Mouse (Mus musculus): ENCODE results near the gene Ccdc42. TPM values are rescaled to one million over a fixed set of nuclear protein-coding genes. Genes with fewer than 3 reads are reported as not detected.

Gene Ccdc42
- polyA plus RNA-seq, 1 experiment from 2014 or later: 0.66 TPM

- H3K27ac ChIP-seq: no peak overlapping the region
- no peak for ATAC-seq (ENCODE audit: borderline replicate concordance, extremely low read depth, low FRiP score, low TSS enrichment)
- WGBS: 72% methylated on average over 11 of the region's 11 CpGs
Observed at GRCm38 (mm10) chr11:68561957-68562950, 24.6 kb upstream of the Ccdc42 start.

GRCm38 (mm10) chr11:68564356-68565031, 22.3 kb upstream of the Ccdc42 start:
- no peak overlapping the region for H3K27ac ChIP-seq
- H3K9me3 ChIP-seq: no peaks in the 10 kb centered on the region
- no peak overlapping the region for H3K9ac ChIP-seq
- H3K4me3 ChIP-seq: no peak overlapping the region
- no peak for ATAC-seq (ENCODE audit: borderline replicate concordance, extremely low read depth, low FRiP score, low TSS enrichment)
- H3K4me2 ChIP-seq: no peak overlapping the region
- H3K27me3 ChIP-seq: no peaks in the 10 kb centered on the region
- 60% methylated on average over 13 of the region's 13 CpGs for WGBS
- H3K36me3 ChIP-seq: no peaks in the 10 kb centered on the region
- H3K4me1 ChIP-seq: peaks cover 4% of the 10 kb centered on the region; the same call in 1 of the 2 replicates

More at GRCm38 (mm10) chr11:68561957-68562950, 24.6 kb upstream of the Ccdc42 start:
- no peak overlapping the region for H3K4me3 ChIP-seq
- no peaks in the 10 kb centered on the region for H3K9me3 ChIP-seq
- no peak overlapping the region for H3K4me2 ChIP-seq
- no peak overlapping the region for H3K9ac ChIP-seq
- no peaks in the 10 kb centered on the region for H3K36me3 ChIP-seq
- H3K27me3 ChIP-seq: no peaks in the 10 kb centered on the region
- H3K4me1 ChIP-seq: peaks cover 4% of the 10 kb centered on the region; the same call in 1 of the 2 replicates

- Histone ChIP-seq H3K27me3 (no peaks in the 10 kb centered on the region), H3K9me3 (no peaks in the 10 kb centered on the region), H3K4me2 (no peak overlapping the region), H3K9ac (no peak overlapping the region), H3K4me1 (peaks cover 4% of the 10 kb centered on the region; the same call in 1 of the 2 replicates), H3K36me3 (no peaks in the 10 kb centered on the region), H3K27ac (no peak overlapping the region), H3K4me3 (no peak overlapping the region)
- WGBS: 77% methylated on average over 3 of the region's 3 CpGs
- ATAC-seq (ENCODE audit: borderline replicate concordance, extremely low read depth, low FRiP score, low TSS enrichment): no peak
Observed at GRCm38 (mm10) chr11:68565032-68565429, 21.8 kb upstream of the Ccdc42 start.

DNA sequence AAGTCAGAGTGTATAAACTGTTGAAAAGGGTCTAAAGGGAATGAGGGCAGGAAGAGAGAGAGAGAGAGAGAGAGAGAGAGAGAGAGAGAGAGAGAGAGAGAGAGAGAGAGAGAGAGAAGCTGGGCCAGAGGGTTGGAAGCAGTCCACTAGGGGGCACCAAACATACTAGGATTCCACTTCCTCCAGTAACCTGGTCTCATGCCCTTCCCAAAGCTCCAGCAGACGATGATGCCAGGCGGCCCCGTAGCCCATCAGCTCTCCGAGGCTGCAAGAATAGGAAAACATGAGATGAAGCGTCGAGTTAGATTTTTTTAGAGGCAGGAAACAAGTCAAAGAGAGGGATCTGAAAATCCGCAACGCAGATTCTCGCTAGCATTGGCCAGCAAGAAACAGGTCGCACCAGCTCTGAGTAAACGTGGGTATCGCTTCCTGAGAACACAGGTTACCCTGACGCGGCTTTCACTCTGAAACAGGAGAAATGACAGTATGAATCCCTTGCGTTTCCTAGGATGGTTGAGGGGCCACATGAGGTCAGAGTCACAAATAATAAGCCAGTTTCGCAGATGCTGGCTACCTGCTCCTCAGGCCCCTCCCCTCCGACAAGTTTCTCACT, 20.3 kb upstream of the Ccdc42 start:
- Histone ChIP-seq H3K4me3 (peak overlapping the region; percentile 38), H3K4me2 (peak overlapping the region; percentile 73), H3K9ac (no peak overlapping the region), H3K4me1 (peaks cover 11% of the 10 kb centered on the region), H3K9me3 (no peaks in the 10 kb centered on the region), H3K36me3 (no peaks in the 10 kb centered on the region), H3K27me3 (no peaks in the 10 kb centered on the region), H3K27ac (no peak overlapping the region)
- WGBS: 18% methylated on average over 17 of the region's 17 CpGs
- peak; percentile 57; the same call in 1 of the 2 replicates for ATAC-seq (ENCODE audit: borderline replicate concordance, extremely low read depth, low FRiP score, low TSS enrichment)

DNA sequence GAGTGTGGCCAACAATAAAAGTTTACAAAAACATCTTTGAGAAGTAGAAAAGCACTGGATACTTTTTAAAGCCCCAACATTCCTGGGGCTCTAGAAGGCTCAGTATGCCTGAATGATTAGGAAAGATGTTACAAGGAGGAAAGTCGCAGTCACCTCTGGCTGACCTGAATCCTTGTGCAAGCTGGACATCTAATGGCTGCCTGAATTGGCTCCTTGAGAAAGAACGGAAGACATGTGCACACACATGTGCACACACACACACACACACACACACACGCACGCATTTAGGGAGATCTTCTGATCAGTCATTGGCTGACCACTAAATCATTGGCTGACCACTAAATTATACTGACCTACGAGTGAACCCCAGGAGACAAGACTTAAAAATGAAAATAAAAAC, 16.0 kb upstream of the Ccdc42 start:
- no peak overlapping the region for H3K27ac ChIP-seq
- H3K4me3 ChIP-seq: no peak overlapping the region
- no peak overlapping the region for H3K9ac ChIP-seq
- 65% methylated on average over 5 of the region's 5 CpGs for WGBS
- H3K4me2 ChIP-seq: no peak overlapping the region
- H3K9me3 ChIP-seq: no peaks in the 10 kb centered on the region
- no peaks in the 10 kb centered on the region for H3K27me3 ChIP-seq
- peaks cover 11% of the 10 kb centered on the region for H3K4me1 ChIP-seq
- ATAC-seq (ENCODE audit: borderline replicate concordance, extremely low read depth, low FRiP score, low TSS enrichment): no peak
- H3K36me3 ChIP-seq: no peaks in the 10 kb centered on the region

DNA sequence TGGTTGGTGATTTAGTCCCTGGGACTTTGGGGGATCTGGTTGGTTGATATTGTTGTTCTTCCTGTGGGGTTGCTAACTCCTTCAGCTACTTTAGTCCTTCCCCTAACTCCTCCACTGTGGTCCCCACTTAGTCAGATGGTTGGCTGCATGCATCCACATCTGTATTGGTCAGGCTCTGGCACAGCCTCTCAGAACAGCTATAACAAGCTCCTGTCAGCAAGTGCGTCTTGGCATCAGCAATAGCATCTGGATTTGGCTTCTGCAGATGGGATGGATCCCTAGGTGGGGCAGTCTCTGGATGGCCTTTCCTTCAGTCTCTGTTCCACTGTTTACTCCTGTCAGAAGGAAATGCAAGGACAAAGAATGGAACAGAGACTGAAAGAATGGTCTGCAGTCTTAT, 9.7 kb upstream of the Ccdc42 start:
- H3K9me3 ChIP-seq: no peaks in the 10 kb centered on the region

DNA sequence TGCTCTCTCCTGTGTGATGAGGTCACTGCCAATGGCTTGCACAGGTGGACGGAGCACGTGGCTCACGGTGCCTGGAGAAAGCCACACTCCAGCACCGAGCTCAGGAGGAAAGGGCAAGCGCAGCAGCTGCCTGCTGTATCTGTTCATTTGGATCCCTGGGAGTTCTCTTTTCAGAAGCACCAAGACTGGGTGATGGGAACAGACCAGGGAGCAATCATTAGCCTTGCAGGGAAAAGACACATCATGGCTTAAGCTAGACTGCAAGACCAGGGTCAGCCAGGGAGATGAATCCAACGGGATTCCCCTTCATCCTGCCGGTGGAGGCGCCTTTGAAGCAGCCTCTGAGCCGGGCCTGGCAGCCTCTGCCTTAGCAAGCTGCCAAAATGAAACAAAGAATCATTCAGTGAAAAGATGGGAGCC, 7.3 kb upstream of the Ccdc42 start:
- no peaks in the 10 kb centered on the region for H3K27me3 ChIP-seq
- no peak overlapping the region for H3K4me3 ChIP-seq
- 29% methylated on average over 9 of the region's 9 CpGs for WGBS
- ATAC-seq (ENCODE audit: borderline replicate concordance, extremely low read depth, low FRiP score, low TSS enrichment): no peak; the same call in 1 of the 2 replicates
- 0 out of 2 replicates have a peak overlapping the region, but pooled peaks have one; percentile 11 for H3K9ac ChIP-seq
- H3K4me2 ChIP-seq: no peak overlapping the region
- H3K36me3 ChIP-seq: no peaks in the 10 kb centered on the region
- H3K4me1 ChIP-seq: peaks cover 5% of the 10 kb centered on the region
- no peaks in the 10 kb centered on the region for H3K9me3 ChIP-seq
- H3K27ac ChIP-seq: peak overlapping the region; percentile 3; the same call in 1 of the 2 replicates

More for the DNA sequence above, 9.7 kb upstream of the Ccdc42 start:
- peaks cover 5% of the 10 kb centered on the region for H3K4me1 ChIP-seq
- H3K36me3 ChIP-seq: no peaks in the 10 kb centered on the region
- no peaks in the 10 kb centered on the region for H3K27me3 ChIP-seq
- no peak overlapping the region for H3K4me3 ChIP-seq
- H3K4me2 ChIP-seq: no peak overlapping the region
- H3K9ac ChIP-seq: no peak overlapping the region
- no peak overlapping the region for H3K27ac ChIP-seq
- 79% methylated on average over 1 of the region's 1 CpGs for WGBS
- no peak for ATAC-seq (ENCODE audit: borderline replicate concordance, extremely low read depth, low FRiP score, low TSS enrichment)

DNA sequence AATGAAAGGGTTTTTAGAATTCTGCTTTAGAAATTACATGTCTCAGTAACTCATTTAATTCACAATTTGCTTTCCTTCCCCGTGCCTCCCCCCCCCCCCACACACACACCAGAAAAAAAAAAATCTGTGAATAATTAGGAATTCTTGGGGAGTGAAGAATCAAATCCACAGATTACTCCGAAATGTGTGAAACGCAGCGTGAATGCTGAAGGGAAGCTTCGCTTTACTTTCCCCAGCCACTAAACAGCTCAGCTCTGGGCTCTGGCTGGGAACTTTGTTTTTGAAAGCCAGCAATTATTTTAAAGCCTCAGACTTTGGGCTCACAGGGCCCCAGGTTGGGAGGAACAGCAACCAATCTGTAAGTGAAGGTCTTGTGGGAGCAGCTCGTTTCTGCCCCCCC, 6.3 kb upstream of the Ccdc42 start:
- H3K4me1 ChIP-seq: peaks cover 5% of the 10 kb centered on the region
- no peaks in the 10 kb centered on the region for H3K27me3 ChIP-seq
- no peak overlapping the region for H3K4me3 ChIP-seq
- no peak overlapping the region for H3K9ac ChIP-seq
- no peaks in the 10 kb centered on the region for H3K9me3 ChIP-seq
- no peak overlapping the region for H3K27ac ChIP-seq
- H3K36me3 ChIP-seq: no peaks in the 10 kb centered on the region
- WGBS: 67% methylated on average over 6 of the region's 6 CpGs
- no peak for ATAC-seq (ENCODE audit: borderline replicate concordance, extremely low read depth, low FRiP score, low TSS enrichment)
- H3K4me2 ChIP-seq: no peak overlapping the region

DNA sequence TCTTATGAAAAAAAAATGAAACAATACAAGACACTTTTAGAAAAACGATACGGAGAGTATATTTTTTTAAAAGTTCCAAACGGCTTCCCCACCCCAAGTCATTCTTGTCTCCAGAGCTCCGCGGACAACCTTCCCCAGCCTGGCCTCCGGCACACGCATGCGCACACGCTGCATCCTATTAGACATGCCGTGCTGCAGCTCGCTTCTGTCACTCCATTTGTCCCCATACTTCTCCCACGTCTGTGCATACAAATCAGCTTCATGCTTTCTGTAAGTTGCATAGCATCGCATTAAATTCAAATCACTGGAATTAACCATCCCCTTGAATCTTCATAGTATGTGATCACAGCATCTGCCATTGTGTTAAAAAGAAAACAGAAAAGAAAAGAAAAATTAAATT, 3.6 kb upstream of the Ccdc42 start:
- 71% methylated on average over 13 of the region's 13 CpGs for WGBS
- ATAC-seq (ENCODE audit: borderline replicate concordance, extremely low read depth, low FRiP score, low TSS enrichment): no peak

DNA sequence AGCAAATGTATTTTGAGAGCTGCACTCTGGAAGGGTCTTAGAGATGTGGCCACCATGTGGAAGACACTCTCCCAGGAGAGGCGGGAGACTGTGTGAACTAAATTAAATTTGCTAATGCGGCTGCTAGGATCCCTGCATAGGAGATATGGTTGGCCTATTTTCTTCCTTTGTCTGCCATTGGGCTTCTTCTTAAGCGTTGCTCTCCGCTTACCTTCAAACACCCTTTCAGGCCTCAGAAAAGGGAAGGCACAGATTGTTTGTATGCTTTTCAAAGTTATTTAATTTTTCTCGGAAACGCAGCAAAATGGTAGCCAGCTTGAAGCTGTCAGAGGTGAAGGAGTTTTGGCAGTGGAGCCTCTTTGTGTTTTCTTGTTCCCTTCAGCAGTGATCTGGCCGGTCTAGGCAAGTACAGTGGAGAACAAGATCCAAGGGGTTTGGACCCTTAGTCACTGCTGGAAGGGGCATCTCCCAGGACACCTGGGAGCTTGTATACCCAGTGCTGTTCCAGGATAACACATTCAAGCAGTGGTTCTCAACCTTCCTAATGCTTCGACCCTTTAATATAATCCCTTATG, 2.8 kb upstream of the Ccdc42 start:
- no peaks in the 10 kb centered on the region for H3K9me3 ChIP-seq
- H3K4me2 ChIP-seq: no peak overlapping the region
- H3K4me3 ChIP-seq: no peak overlapping the region
- 56% methylated on average over 8 of the region's 8 CpGs for WGBS
- 0 out of 2 replicates have a peak overlapping the region, but pooled peaks have one; percentile 18 for H3K27ac ChIP-seq
- H3K27me3 ChIP-seq: no peaks in the 10 kb centered on the region
- H3K36me3 ChIP-seq: no peaks in the 10 kb centered on the region
- no peak overlapping the region for H3K9ac ChIP-seq
- peaks cover 5% of the 10 kb centered on the region for H3K4me1 ChIP-seq
- ATAC-seq (ENCODE audit: borderline replicate concordance, extremely low read depth, low FRiP score, low TSS enrichment): no peak

More for the DNA sequence above, 3.6 kb upstream of the Ccdc42 start:
- H3K4me2 ChIP-seq: no peak overlapping the region
- no peaks in the 10 kb centered on the region for H3K9me3 ChIP-seq
- H3K9ac ChIP-seq: no peak overlapping the region
- no peaks in the 10 kb centered on the region for H3K36me3 ChIP-seq
- H3K4me3 ChIP-seq: no peak overlapping the region
- no peak overlapping the region for H3K27ac ChIP-seq
- peaks cover 5% of the 10 kb centered on the region for H3K4me1 ChIP-seq
- no peaks in the 10 kb centered on the region for H3K27me3 ChIP-seq

- Histone ChIP-seq H3K27ac (no peak overlapping the region), H3K4me1 (peaks cover 14% of the 10 kb centered on the region), H3K4me2 (no peak overlapping the region), H3K36me3 (no peaks in the 10 kb centered on the region), H3K9me3 (no peaks in the 10 kb centered on the region), H3K9ac (no peak overlapping the region), H3K4me3 (no peak overlapping the region), H3K27me3 (no peaks in the 10 kb centered on the region)
- ATAC-seq (ENCODE audit: borderline replicate concordance, extremely low read depth, low FRiP score, low TSS enrichment): no peak
- WGBS: 15% methylated on average over 3 of the region's 3 CpGs
Observed at GRCm38 (mm10) chr11:68585890-68586289, 931 bp upstream of the Ccdc42 start.

Data from lung, embryonic 15.5 days (tissue).